Mouse (Mus musculus): ENCODE measurements around the gene Psat1.

Gene Psat1

DNA sequence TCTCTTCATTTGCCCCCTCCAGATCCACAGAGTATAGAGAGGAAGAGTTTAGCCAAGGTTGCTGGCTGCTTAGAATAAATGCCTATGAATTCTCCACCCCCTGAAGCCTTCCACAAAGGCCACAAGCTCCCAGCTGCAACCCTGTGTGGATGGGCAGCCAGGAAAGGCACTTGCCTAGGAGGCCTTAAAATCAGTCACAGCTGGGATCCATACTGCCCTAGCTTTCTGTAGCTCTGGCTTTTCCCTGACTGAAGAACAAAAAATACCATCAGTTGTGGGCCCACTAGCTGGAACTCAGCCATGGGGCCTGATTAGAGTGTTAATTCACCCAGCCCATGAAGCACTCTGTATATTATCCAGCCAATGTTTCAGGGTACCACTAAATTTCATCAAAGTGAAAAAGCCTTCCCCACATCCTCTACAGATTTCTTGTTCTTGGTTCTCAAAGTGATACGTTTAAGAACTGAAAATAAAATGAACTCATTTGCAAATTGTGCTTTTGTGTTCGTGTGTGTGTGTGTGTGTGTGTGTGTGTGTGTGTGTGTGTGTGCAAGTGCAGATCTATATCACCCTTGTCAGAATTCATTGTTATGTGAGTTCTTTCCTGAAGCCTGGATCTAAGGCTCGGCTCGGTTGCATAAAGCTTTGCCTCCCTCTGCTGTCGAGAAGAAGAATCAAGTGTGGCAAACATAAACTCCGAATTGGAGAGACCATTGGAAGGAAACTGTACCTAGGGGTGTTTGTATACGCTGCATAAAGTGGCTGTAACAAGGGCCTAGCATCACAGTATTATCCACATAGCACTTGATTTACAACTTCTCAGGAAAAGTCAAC, 78.1 kb downstream of the Psat1 start:
- in situ Hi-C loops (cut with MboI, MseI): no loop called here

GRCm38 (mm10) chr19:15866851-15867250, 80.3 kb downstream of the Psat1 start:
- in situ Hi-C loops (cut with MboI, MseI): no loop called here

DNA sequence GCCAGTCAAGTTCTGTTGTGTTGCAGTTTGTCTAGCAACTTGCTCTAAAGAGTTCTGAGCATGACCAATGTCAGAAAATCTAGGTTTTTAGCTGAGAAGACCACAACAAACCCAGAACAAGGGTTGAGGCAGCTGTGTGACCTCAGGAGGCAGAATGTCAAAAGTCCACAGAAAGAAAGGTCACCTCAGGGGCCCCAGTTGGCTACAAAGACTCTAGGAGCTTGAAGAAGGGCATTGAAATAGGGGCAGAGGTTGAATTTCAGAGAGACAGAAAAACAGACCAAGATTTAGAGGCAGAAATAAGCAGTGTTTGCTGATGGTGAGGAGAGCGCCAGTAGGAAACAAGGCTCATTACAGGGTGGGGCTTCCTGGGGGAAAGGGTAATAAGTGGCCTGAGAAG, 81.0 kb downstream of the Psat1 start:
- in situ Hi-C loops (cut with MboI, MseI): no loop called here

GRCm38 (mm10) chr19:15865431-15865830, 81.7 kb downstream of the Psat1 start:
- in situ Hi-C loops (cut with MboI, MseI): no loop called here

DNA sequence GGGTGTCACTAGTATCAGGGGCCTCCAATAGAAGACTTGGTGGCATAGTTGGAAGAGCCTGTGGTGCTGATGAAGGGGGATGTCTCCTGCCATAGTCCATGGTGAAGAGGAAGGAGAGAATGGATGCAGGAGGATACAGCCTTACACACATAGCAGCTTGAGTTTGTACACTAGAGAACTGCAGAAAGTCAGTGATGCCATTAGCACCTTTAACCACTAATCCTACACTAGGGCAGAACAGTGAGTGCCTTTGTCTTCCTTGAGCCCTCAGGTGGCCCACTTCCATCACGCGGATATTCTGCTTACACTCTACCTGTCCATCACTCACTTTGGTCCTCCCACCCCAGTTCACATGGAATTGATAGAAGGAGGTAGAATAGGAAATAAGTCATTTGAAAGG, 83.0 kb downstream of the Psat1 start:
- in situ Hi-C loops (cut with MboI, MseI): loop anchor here in 1 of 2 experiments (5.0 kb wide), 1 partner anchor 118 kb away; the partner anchor contains the start of gene Cep78

DNA sequence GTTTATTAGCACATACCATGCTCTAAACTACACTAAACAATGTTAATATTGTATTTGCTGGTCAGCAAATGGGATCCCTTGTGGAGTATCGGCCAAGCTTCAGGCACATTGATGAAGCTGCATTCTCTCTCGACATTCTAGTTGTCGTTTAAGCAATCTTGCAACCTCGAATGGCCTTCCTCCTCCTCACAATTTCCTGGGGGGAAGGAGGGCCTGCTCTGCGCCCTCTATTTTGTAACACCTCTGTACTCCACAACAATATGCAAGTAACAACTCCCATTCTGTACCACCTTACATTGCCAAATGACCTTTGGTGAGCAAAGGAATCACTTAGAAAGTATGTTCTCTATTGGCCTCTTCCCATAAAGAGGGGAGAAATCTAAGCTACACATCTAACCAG, 91.8 kb downstream of the Psat1 start:
- in situ Hi-C loops (cut with MboI, MseI): no loop called here
